Mouse (Mus musculus) adrenal gland, postnatal 25 days (tissue): ENCODE results near the gene Slc35c1. TPM values are rescaled to one million over a fixed set of nuclear protein-coding genes. Genes with fewer than 3 reads are reported as not detected.

Experiments used
- DNase-seq: peaks from one replicate; pipeline ENCODE4 v3.0.0; 2021; ENCODE audit warnings: mixed read lengths
- total RNA-seq: library from RNA; stranded (reverse); gene quantifications from 2 replicates; pipeline ENCODE4 v1.2.3, GENCODE M21; 2021

Slc35c1 gene
- total RNA-seq, 1 experiment from 2014 or later: 24.0 TPM

DNA sequence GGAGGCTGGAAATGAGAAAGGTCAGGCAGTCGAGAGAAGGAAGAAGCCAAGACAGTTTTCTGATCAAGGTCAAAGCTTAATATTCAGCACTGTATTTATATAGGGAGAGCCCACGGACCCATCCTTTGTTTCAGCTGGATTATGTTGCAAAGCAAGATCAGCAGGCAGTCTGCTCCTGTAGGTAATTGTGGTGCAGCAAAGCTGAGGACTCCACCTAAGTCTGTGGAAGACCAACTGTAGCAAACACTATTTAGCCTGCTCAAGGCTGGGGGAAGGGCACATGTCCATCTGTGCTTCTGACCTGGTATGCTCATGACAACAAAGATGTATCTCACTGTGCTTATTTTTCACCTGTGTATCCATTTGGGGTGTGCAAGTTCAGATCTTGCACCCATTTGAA lies 15.4 kb upstream of the Slc35c1 start:
- DNase-seq: no peak

DNA sequence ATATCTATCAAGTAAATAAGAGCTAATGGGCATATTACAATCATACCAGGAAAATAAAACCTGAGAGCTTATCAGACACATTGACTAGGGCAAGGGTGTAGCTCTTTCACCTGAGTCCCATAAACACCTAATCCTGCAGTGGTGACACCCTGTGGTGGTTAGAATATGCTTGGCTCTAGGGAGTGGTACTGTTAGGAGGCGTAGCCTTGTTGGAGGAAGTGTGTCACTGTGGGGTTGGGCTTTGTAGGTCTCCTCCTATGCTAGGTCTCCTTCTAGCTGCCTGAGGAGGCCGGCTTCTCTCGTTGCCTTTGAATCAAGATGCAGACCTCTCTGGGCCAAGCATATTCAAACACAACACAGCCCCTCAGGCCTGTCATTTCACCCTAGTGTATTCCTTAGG lies 14.6 kb upstream of the Slc35c1 start:
- DNase-seq: no peak

DNA sequence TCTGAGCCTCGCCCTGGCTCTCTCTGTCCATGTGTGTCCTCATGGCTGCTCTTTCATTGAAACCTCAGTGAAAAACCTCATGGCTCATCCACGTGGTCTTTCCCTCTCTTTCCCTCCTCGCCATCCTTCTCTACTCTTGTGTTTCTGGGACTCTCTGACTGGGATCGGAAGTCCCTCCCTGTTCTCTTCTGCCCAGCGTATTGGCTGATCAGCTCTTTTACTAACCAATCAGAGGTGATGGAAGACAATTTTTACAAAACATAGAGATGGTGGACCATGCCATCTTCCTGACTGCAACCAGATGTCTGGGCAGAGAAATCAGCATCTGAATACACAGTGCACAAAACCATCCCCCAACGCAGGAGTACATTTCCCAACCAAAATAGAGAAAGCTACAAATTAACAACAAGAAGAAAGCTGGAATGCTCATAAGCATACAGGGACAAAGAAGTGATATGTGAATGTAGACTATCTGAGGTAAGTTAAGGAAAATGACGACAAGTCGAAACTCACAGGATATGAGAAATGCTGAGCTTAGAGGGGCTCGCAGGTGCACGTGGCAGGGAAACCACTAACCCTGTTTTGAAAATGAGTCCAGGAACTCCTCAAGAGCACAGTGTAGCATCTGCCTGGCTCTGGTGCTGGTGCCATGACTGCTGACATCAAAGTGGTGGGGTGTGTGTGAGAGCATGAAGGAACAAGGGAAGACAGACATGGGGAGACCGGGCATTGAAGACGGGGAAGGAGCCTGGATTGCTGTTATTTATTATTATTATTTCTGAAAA lies 11.7 kb upstream of the Slc35c1 start:
- DNase-seq: no peak

DNA sequence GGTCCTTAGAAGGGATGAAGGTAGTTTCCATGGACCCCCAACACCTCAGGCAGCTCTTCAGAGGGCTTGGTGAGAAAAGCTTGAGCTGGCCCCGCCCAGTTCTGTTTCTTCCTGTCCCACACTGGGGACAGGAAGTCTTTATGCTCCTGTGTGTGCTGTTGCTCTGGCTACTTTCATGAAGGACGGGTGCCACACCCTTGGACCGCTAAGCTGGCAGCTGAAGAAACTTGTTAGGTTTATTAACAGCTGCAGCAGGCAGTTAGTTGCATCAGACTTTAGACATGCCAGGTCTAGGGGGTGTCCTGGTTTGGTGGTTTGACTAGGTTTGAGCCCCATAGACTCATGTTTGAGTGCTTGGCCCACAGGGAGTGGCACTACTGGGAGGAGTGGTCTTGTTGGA lies 4.4 kb upstream of the Slc35c1 start:
- no peak for DNase-seq

DNA sequence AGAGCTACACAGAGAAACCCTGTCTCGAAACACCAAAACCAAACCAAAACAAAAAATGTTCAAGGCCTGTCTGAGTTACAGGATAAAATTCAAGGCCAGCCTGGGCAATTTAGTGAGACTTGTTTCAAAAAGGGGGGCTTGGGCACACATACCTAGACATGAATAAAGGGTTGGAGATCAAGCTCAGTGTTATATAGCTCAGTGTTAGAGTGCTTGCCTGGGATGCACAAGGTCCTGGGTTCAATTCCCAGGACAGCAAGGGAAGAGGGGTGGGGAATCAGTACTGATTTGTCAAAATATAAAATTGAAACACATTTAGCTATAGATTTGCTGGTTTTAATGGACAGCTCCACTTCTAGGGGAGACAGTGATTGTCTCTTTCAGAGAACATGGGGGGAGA lies 877 bp upstream of the Slc35c1 start:
- no peak for DNase-seq

DNA sequence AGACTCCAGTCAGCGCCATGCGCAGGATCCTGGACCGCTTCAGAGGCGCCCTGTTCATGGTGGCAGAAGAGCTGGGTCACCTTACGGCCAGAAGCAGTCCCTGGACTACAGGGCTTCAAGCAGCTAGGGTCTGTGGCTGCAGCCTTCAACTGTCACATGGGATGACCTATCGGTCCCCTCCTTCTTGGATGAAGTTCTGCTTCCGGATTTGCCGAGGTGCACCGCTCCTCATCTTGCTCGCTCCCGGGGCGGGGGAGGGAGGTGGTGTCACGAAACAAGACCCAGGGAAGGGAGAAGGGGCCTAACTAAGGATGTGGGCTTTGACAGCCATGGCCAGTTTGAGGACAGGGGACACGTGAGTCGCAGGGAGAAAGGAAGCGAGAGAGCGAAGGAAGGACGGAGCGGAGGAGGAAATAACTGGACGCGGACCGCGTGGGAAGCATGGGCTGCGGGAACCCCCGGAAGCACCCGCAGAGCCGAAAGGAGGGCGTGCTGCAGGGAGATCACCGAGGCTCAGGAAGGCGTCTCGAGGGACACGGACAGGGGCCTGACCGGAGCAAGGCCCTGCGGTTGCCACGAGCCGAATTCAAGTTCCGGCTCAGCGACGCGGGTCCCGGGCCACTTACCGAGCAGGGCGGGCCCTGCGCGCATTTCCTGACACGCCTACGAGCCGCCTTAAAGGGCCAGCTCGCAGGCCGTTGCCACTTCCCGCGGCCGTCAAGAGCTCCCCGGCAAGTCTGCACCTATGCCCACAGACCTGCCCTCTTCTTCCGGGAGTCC lies 1.0 kb downstream of the Slc35c1 start:
- peak; percentile 84 for DNase-seq

DNA sequence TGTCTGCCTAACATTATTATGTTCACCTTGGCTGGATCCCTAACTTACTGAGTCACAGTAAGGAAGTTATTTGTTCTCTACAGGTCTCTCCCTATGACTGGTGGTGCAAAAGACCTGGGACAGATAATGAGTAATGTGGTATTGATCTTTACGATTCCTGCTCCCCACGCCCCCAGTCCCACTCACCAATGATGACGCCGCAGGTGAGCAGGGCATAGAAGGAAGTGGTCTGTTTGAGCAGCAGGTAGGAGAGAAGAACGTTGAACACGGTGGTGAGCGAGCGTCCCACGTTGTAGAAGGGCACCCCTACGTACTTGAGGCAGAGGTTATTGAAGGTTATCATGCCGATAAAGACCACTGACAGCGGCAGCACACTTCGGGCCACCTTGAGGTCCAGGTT lies 1.9 kb downstream of the Slc35c1 start:
- DNase-seq: no peak

DNA sequence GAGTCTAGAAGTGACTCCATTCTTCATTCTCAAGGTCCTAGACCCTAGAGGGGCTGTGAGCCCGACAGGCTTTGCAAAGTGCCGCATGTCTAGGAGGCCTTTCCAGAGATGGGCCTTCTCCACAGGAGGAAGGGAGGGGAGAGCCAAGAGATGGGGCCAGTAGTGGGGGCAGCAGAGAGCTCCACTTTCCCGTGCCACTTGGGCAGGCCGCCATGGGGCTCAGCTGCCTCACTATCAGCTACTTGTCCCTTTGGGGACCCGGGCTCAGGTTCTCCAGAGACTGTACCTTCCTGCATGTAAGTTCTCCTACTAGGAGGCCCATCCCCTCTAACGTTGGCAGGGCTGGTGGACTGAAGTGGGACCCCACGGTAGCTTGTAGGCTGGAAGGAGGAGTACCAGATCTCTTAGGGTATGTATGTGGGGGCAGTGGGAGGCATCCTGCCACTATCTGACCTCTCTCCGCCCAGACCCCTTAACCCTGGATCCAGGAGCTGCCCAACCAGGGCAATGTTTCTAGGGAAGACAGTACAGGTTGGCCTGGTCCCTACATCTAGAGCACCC lies 3.3 kb downstream of the Slc35c1 start:
- peak; percentile 7 for DNase-seq

DNA sequence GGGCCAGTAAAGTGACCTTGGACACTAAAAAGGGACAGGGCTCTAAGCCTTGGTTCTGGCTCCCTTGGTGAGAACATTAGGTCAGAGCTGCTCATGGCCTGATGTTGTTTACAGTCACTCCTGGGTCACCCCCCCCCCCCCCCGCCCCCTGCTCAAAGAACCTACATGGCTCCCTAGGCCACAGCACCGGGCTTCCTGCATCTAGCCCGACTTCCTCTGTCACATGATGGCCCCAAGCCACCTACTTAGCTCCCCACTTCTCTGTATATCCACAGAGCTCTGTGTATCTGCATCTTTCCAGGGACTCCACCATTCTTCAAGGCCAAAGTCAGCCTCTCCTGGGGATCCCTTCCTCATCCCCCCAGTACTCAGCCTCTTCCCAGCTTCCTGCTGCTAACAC lies 4.6 kb downstream of the Slc35c1 start:
- DNase-seq: no peak

DNA sequence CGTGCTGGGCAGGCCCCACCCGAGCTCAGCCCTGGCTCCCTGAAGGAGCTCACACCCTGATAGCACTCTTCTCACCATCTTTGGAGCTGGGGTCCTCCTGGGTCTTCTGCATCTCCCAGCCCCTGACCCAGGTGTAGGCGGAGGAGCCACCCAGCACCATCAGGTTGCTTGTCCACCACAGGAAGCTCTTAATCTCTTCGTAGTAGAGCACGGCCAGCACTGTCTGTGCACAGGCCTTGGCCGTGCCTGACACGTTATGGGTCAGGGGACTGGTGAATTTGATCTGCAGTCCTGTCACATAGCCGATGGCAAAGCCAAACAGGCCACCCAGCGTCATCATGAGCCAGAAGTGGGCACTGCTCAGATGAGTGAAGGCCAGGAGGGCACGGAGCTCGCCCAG lies 6.2 kb downstream of the Slc35c1 start:
- DNase-seq: no peak

DNA sequence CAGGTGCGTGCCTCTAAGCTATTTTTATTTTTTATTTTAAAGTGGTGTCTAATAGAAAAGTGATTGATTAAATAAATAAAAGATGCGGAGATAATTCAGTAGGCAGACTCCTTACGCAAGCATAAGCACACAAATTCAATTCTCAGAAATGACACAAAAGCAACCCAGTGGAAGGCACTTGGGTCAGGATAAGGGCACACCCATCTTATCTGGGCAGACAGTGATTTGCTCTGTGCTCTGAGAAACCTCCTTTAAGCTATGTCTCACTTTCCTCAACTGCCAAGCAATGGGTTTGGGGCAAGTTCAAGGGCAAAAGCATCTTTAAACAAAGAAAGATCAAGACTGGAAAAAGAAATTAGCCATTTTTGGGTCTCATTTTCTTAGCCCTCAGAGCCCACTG lies 9.2 kb downstream of the Slc35c1 start:
- no peak for DNase-seq

DNA sequence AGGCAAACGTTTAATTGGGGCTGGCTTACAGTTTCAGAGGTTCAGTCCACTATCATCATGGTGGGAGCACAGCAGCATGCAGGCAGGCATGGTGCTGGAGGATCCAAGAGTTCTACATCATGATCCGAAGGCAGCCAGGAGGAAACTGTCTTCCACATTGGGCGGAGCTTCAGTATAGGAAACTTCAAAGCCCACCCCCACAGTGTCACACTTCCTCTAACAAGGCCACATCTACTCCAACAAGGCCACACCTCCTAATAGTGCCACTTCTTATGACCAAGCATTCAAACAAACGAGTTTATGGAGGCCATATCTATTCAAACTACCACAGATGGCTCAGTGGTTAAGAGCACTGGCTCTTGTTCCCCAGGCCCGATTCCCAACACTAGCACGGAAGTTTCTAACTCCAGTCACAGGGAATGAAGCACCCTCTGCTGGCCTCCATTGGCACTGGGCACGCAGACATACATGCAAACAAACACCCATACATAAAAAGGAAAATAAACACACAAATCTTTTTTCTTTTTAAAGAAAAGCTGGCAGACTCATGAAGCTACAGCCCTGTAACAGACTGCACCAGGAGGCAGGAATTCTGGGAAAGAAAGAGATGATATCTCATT lies 13.1 kb downstream of the Slc35c1 start:
- DNase-seq: no peak

DNA sequence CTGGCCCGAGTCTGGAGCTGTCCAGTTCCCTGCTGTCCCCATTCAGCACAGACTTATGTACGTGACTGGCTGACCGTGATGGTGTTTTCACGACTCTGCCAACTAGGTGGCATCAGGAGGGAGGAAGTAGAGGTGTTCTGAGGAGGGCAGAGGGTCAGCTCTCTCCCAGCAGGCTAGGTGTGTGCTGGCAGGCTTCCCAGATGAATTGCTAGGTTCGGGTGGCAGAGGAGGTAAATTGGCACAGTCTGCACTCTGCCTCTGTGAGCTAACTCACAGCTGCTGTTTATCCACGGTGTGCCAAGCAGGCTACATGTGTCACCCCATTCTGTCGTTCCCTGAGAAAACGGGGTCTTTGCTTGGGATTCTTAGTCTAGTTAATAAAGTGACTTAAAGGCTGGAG lies 13.7 kb downstream of the Slc35c1 start:
- no peak for DNase-seq

DNA sequence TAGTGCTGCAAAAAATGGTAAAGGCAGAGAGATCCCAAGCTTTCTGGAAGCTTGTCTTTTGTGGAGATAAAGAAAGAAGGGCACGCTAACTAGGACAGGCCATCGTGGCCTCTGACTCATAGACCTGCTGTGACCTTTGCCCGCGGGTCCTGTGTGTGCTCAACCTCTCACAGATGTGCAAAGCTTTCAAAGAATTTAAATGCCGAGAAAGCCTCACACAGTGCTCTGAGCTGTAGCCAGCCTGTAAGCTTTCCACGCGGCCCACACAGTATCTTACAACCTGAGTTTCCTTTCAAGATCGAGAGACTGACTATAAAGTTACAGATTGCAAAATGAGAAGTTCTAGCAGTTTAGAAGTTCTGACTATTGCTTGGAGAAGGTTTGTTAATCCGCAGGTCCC lies 14.4 kb downstream of the Slc35c1 start:
- DNase-seq: no peak

DNA sequence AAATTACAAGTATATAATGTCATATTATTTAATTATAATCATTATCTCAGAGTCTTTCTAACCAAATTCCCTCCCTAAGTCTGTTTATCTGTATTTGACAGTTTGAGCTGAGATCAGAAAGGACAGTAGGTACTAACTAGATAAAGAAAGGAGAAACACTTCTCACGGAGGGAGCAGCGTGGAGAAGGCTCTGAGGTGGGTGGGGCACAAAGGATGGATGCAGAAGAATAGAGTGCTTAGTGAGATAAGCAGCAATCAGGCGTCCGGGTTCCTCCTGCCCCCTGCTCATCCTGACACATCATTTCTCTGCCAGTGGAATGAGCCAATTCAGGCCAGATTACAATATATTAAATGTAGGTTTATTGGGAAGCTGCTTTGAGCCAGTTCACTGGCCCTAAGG lies 16.0 kb downstream of the Slc35c1 start:
- no peak for DNase-seq

DNA sequence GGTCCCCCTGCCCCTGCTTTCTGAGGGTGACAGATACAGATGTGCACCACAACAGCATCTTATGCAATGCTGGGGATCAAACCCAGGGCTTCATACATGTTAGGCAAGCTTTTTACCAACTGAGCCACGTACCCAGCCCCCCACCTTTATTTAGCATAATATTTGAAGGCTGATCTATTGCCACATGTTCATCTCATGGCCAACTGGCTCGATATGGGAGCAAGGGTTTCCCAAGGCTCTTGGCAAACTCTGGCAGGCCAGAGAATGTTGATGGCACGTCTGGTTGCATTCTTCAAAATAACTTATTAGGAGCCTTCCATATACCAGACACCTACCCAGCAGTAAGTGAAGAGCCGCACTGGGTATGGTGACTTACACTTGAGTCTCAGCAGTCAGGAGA lies 17.0 kb downstream of the Slc35c1 start:
- no peak for DNase-seq

DNA sequence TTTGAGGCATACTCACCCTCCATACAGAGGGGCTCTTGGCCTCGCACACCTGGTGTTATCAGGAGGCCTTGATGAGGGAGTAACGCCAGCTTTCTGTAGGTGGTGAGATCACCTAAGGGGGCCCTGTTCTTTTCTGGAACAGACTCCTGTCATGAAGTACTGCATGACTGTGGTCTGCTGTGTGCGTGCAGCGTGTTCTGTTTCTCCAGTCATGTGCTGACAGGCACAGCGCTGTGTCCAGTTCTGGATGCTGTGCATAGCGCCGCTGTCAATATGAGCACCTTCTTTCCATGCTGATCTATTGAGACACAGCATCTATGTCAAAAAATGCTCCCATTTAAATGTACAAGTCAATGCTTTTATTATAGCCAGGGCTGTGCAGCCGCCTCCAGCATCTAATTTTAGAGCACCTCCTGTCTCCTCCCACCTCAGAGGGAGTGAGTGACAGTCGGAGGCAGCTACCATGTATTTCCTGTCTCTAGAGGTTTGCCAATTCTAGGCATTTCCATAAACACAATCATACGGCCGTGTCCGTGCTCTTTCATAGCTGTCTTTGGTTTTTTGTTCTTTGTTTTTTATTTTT lies 17.8 kb downstream of the Slc35c1 start:
- DNase-seq: no peak

DNA sequence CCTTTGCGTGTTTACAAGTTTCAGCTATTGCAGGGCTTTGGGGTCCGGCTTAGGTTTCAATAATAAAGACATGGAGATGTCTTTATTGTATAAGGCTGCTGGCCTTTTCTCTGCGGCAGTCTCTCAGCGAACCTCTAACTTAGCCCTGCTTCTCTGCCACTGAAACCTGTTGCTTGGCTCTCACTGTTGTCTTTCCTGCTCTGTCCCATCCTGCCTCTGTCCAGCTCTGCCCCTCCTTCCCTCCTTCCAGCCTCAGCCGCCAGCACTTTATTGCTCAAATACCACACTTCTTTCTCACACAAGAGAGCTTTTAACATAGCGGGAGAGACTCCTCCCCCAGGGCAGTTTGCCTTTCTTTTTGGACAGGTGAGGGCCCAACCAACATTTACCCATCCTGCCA lies 19.9 kb downstream of the Slc35c1 start:
- no peak for DNase-seq

DNA sequence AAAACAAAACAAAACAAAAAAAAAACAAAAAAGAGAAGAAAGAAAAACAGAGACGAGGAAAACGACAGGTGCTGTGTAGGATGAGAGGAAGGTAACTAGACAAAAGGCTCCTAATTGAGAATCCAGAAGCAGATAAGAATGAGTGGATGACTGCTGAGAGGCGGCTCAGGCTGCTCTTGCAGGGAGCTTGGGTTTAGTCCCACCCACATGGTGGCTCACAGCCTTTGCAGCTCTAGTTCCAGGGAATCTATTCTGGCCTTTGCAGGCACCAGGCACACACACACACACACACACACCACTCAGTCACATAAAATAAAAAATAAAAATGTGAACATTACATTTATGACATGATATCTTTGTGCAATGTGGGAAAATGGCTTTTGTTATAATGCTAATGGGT lies 21.8 kb downstream of the Slc35c1 start:
- DNase-seq: no peak

DNA sequence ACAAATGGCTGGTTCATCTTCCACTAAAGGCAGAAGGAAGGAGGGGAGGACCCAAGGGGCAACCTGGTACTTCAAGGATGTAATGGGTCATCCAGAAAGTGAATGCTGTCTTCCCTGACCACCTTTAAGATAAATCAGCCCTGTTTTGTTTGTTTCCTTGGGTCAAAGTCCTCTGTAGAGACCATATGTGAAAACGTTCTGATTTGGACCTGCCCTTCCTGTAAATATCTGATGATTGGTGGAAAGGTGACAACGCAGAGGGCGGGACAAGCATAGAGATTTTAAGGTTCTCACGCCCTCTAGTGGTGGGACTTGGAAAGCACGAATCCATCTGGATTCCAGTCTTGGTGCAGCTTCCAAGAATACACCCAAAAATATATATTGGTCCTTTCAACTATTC lies 22.5 kb downstream of the Slc35c1 start:
- peak; percentile 77 for DNase-seq

DNA sequence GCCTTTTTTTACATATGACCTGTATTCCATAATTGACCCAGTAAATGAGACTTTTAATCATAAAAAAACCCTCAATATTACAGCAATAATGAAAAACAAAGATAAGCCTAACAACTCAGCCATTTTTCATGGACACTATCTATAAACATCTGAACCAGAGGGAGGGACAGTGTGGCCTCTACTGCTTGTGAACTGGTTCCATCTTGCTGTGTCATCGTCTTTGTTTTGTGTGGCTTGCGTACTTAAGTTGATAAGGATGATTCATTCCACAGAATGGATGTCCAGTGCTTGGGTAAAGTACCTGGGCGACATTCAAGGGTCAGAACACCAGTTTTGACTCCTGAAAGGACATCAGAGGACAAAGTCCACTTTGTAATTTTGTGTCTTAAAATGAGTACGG lies 23.0 kb downstream of the Slc35c1 start:
- no peak for DNase-seq

DNA sequence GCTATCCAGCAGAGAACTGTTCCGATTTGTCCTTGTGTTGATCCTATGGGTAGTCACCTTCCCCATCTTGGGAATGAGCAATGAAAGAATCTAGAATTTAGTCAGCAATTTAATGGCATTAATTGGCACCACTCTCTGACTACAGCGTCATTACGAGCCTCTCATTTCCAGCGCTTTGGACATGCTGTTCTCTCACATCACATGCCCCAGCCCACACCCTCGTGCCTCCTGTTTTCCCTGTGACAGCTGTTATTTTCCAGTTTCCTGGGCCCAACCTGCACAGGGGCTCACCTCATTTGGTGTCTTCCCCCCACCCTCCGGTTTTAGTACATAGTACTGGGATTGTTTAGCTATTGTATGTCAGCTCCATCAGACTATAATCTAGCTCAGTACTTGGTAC lies 25.3 kb downstream of the Slc35c1 start:
- no peak for DNase-seq

DNA sequence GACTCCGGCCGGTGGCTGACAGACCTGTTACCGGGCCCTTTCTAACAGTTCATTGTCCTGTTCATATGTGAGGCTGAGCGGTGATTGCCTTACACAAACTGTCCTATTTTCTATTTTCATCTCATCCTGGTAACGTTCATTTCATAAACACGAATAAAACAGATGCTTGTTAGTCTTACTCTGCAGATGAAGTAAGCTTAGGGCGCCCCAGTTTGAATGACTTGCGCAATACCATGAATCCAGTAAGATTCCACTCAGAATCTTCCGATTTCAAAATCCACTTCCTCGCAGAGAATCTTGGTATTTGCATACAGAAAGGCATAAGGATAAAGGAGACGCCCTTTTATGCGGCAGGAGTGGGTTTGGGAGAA lies 26.0 kb downstream of the Slc35c1 start:
- no peak for DNase-seq
